Mouse (Mus musculus): Measurements from ENCODE around the gene Pold4.

Gene Pold4

GRCm38 (mm10) chr19:4231253-4232185 is at the start of gene Pold4:
Gene Pold4, plus strand, starts transcription at chr19:4231899.
- peak; percentile 94 for DNase-seq (ENCODE audit: low spot score)

GRCm38 (mm10) chr19:4183689-4184088 is 48.0 kb upstream of the Pold4 start:
- DNase-seq (ENCODE audit: low spot score) = no peak

- DNase-seq (ENCODE audit: low spot score) = no peak
Observed at GRCm38 (mm10) chr19:4184976-4185975, 46.4 kb upstream of the Pold4 start.

- DNase-seq (ENCODE audit: low spot score) = no peak
Observed at GRCm38 (mm10) chr19:4187303-4187702, 44.4 kb upstream of the Pold4 start.

- DNase-seq (ENCODE audit: low spot score) = no peak
Observed at GRCm38 (mm10) chr19:4189051-4189620, 42.6 kb upstream of the Pold4 start.

- no peak for DNase-seq (ENCODE audit: low spot score)
Observed at GRCm38 (mm10) chr19:4190831-4191334, 40.8 kb upstream of the Pold4 start, which contains the start of gene Tbc1d10c. Gene Tbc1d10c, minus strand, starts transcription at chr19:4191284.

- peak; percentile 93 for DNase-seq (ENCODE audit: low spot score)
Observed at GRCm38 (mm10) chr19:4191528-4192250, 40.0 kb upstream of the Pold4 start, which contains the start of gene Ppp1ca. Gene Ppp1ca, plus strand, starts transcription at chr19:4192065.

- DNase-seq (ENCODE audit: low spot score) = no peak
Observed at GRCm38 (mm10) chr19:4192251-4192985, 39.3 kb upstream of the Pold4 start.

GRCm38 (mm10) chr19:4193129-4193528 is 38.6 kb upstream of the Pold4 start:
- no peak for DNase-seq (ENCODE audit: low spot score)

GRCm38 (mm10) chr19:4194021-4194724 is 37.5 kb upstream of the Pold4 start:
- DNase-seq (ENCODE audit: low spot score) = no peak

GRCm38 (mm10) chr19:4194776-4195650 is 36.7 kb upstream of the Pold4 start:
- DNase-seq (ENCODE audit: low spot score) = no peak

GRCm38 (mm10) chr19:4196048-4196447 is 35.7 kb upstream of the Pold4 start:
- DNase-seq (ENCODE audit: low spot score) = no peak

GRCm38 (mm10) chr19:4196548-4196947 is 35.2 kb upstream of the Pold4 start:
- no peak for DNase-seq (ENCODE audit: low spot score)

- DNase-seq (ENCODE audit: low spot score) = no peak
Observed at GRCm38 (mm10) chr19:4197180-4197579, 34.5 kb upstream of the Pold4 start.

GRCm38 (mm10) chr19:4201291-4201909 is 30.3 kb upstream of the Pold4 start, which contains the start of gene Rad9a:
Gene Rad9a, minus strand, starts transcription at chr19:4201662.
- DNase-seq (ENCODE audit: low spot score) = peak; percentile 93

GRCm38 (mm10) chr19:4202149-4202548 is 29.6 kb upstream of the Pold4 start:
- DNase-seq (ENCODE audit: low spot score) = no peak

- DNase-seq (ENCODE audit: low spot score) = no peak
Observed at GRCm38 (mm10) chr19:4203148-4203547, 28.6 kb upstream of the Pold4 start.

Measured in ovary, adult 18-20 months (tissue).